Mouse (Mus musculus): ENCODE results near the gene Olfr73.
"Not testable (repeated sequence)": the region's sequence is repeated elsewhere in the genome, so short reads cannot be mapped to it uniquely, and the experiment has no call there.

The Olfr73 gene

DNA sequence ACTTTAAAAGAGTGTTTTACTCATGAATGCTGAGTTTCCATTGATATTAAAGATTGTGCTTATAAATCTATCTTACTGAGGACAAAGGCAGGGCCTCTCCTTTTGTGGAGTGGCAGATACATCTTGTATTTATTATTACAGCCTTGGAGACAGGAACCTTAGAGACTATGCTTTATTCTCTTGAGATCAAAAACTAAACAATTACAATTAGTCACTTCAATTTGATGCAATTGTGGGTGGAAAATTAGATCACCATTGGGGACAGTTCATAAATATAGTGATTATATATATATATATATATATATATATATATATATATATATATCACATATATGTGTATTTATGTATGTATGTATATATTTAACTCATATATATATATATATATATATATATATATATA, at the start of gene Olfr73:
Gene Olfr73, minus strand, starts transcription at position 101 of the 400 bp plus-strand sequence.
- DNase-seq: no peak

DNA sequence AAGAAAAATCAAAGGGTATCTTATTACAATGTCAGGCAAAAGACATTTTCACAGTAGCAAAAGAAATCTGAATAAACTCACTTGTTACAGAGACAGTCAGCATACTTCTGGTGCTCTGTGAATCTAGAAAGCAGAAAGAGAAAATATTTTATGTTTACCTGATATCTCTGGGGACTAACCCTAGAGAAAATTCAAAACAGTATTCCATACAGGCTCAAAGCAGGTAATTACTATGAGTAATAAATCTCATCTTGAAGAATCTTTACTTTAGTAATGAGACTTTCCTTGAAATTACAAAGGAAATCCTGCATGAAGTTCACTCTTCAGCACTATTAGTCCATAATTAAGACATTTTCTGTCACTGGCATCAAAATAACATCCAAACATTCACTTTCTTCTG, 34.2 kb upstream of the Olfr73 start, which contains the start of gene Olfr1163:
Gene Olfr1163, minus strand, starts transcription at position 101 of the 400 bp plus-strand sequence.
- no peak for DNase-seq

DNA sequence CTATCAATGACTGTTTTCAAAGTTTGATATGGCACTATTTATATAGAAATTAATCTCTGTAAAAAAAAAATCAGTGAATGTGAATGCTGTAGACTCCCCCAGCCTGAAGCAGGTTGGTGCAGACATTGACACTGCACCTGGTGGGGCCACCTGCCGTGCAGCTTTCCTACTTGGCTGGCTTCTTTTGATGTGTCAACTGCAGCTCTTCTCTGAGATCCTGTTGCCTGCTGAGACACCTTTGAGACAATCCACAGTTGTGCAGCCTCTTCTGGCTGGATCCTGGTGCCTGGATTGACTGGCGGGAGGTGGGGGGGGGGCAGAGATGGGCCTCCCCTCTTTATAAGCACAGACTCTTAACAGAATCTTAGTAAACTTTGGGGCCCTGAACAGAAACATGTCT, 26.1 kb upstream of the Olfr73 start:
- DNase-seq: no peak

- DNase-seq: no peak
Measured at GRCm38 (mm10) chr2:88051029-88051428, 13.5 kb upstream of the Olfr73 start, which contains the start of gene Olfr1162. Gene Olfr1162, minus strand, starts transcription at chr2:88051129.

- not testable (repeated sequence) for DNase-seq
Measured at GRCm38 (mm10) chr2:88022474-88022873, 15.0 kb downstream of the Olfr73 start, which contains the start of gene Olfr1161. Gene Olfr1161, plus strand, starts transcription at chr2:88022774.

- DNase-seq: no peak
Measured at GRCm38 (mm10) chr2:88007515-88008318, 29.8 kb downstream of the Olfr73 start, which contains the start of gene Olfr1160. Gene Olfr1160, minus strand, starts transcription at chr2:88008268.

DNA sequence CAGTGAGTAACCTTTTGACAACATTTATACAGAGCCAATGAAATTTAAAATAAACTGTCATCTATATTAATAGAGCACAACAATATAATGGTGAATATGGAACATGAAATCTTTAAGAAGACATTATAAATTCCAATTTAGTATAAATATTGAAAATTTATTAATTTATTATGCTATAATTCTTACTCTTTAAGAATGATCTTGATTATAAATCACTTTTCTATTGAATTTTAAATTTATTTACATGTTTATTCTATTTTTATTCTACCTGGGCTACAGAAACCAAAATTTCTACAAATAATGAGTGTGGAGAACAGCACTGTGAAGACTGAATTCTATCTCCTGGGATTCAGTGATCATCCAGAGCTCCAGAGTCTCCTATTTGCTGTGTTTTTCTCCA, 47.7 kb downstream of the Olfr73 start, which contains the start of gene Olfr1158:
Gene Olfr1158, plus strand, starts transcription at position 301 of the 400 bp plus-strand sequence.
- DNase-seq: no peak

Data from cerebellum, adult 8-10 months (tissue).